Mouse (Mus musculus): ENCODE data around the gene Celf2.

Celf2 gene

DNA sequence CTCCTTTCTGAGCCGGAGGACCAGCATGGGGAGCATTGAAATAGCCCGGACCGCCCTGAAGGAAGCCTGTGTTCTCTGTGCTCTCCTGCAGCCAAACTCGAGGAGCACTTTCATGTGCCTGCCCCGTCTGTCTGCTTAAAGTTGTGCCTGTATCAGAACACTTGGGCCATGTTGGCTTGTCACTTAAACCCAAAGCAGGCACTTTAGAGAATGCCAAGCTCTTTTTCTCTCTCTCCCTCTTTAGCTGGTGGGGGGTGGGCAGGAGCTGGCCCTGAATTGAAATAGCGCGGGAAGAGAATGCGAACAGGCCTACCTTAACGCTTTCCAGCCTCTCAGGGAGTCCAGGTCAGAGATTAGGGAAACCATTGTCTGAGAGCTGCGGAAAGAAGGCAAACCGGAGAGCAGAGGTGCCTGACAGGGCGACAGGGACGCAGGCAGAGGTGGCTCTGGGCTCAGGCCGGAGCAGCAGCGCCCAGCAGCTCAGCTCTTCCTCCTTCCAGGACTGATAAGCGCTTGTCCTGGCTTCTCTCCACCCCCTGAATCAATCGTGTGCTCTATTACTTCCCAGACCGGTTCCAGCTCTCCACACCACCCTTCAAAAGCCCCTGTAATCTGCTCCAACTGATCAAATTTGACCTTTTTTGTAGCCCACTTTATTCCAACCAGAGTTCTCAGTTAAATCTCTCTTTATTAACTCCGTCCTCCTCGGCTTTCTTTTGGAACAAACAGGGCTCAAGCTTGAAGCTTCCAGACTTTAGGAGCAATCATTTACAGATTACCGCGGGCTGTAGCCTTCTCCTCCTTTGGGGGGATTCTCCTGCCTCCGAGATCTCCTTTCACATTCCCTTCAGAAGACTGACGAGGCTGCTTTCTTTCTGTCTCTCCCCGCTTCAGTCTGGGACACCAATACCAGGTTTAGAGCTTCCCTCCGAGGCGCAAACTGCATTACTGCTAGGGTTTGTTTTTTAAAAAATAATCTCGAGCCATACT lies 428.3 kb downstream of the Celf2 start:
- DNase-seq: peak; percentile 97

DNA sequence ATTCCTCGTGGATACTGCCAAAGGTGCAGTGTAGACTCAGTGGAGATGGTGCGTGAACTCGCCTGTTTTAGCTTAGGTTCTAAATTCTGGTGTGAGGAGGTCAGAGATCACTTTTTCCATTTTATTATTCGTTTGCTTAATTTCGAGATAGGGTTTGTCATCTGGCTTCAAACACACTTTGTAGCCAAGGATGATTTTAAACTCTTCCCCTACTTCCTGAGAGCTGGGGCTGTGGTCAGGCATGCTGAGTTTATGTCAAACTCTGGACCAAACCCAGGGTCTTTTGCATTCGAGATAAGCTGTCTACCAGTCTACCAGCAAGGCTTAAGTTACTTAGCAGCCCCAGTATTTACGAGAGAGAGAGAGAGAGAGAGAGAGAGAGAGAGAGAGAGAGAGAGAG lies 429.3 kb downstream of the Celf2 start:
- peak; percentile 80 for DNase-seq

DNA sequence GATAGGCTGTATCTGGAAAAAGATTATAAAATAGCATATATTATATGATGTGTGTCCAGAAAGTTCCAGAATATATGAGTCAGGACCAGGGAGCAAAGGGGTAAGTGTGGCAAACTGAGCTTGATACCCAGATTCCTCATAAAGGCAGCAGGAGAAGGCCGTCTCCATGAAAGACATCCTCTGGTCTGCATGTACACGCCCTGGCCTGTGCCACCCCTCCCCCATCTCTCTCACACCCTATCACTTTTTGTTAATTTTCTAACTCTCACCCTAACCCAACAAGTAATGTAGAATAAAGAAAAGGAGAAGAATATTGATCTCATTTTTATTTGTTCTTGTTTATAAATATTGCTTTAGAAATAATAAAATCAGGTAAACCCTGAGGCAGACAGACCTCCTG lies 430.0 kb downstream of the Celf2 start:
- DNase-seq: peak; percentile 88

DNA sequence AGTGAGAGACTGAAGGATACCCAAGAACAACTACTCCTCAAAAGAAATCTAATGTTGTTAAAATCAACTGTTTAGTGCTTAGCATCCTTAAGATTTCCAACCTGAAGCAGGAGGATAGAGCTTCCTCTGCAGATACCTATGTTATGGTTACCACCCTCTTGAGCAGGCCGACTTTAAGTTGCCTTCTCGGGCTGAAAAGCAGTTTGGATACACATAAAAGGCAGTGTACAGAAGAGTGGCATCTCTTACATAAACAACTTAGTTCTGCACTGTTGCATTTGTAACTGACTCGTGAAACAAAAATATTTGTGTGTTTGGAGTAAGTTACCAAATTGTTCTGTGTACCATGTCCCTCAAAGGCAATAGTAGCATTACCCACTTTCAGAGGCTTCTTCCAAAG lies 435.6 kb downstream of the Celf2 start:
- no peak for DNase-seq

DNA sequence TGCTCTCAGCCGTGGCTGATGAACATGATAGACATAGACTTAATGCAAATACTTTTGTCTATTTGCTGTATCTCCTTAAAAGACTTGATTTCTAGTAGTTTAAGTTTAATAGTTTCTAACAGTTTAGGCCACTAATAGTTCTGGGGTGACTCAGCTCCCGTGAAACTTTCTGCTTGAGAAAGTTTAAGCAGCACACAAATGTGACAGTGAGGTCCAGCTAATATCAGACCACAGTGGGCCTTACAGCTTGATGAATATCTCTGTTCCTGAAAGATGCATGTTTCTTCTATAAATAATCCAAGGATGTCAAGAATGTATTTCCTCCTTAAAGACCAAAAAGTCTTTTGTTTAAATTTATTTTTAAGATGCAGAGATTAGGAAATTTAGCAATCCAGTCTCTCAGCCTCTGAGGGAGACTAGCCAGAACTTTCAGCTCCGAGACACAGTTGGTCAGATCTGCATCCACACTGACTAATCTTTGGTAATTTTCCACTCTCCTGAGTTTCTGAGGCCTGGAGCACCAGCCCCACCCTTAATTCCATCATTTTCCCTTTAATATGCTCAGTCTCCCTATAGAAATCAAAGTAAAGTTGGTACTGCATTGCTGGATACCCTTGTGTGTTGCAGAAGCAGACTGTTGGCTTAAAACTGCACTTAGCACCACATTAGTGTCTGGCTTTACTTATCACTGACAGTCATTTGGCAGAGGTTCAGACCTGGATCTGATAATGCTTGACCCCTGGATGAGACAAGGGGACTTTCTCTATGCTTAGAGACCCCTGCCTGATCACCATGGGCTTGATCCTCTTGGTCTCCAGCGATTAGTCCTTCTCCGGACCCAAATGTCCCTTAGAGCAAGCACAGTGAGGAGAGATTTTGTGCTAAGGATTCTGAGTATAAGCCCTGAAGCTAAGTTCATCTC lies 436.8 kb downstream of the Celf2 start:
- no peak for DNase-seq

DNA sequence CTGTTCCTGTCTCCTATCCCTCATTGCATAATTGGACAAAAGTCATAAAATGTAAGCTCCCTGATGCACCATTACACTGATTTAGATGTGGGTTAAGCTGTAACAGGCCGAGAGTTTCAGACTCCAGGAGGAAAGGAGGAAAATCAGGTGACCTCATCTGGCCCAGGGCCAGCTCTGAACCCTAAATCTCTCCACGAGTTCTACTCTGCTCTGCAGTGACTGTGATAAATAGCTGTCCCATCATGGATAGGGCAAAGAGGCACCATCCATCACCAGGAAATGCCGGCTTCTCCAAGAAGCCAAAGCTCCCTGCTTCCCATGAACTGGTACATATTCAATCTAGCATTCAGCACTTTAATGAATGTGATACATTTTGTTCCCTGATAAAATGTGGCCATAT lies 439.9 kb downstream of the Celf2 start:
- no peak for DNase-seq

DNA sequence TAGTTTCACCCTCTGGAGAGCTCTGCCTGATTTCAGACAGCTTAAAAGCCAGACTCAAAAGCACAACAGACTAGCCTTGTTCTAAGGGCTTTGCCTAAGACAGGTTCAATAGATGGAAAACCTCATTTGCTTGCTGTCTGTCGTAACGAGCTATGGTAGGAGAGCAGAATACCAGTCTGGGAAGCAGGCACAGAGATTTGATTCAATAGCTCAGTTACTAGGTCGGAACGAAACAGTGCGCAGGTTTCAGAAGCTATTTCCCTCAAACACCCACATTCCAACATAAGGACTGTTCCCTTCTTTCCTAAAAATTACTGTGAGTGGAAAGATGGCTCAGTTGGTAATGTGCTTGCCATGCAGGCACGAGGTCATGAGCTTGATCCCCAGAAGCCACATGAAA lies 441.1 kb downstream of the Celf2 start:
- DNase-seq: no peak

DNA sequence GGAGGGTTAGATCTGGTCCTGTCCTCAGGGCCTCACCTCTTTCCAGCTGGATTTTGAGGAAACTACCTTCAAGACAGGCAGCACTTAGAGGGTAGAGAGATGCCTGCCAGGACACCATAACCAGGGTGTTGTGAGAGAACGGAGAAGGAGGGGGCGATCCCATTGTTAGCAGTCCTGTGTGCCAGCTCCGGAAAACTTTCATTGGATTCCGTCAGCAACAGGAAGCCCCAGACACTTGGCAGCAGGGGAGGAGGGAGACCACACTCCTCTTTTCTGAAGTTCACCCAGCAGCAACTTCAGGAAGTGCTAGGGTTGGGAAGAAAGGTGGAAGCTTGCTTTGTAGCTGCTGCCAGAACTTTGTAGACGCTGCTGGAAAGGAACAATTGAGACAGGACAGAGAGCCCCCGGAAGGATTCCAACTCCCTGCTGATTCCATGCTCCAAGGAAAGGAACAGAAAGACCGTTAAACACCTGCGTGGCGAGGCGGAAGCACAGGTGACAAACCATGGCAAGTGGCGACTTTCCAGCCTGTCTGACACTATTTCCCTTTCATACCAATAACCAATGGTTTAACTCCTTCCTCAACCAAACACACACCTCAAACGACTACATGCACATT lies 445.7 kb downstream of the Celf2 start:
- peak; percentile 92 for DNase-seq

DNA sequence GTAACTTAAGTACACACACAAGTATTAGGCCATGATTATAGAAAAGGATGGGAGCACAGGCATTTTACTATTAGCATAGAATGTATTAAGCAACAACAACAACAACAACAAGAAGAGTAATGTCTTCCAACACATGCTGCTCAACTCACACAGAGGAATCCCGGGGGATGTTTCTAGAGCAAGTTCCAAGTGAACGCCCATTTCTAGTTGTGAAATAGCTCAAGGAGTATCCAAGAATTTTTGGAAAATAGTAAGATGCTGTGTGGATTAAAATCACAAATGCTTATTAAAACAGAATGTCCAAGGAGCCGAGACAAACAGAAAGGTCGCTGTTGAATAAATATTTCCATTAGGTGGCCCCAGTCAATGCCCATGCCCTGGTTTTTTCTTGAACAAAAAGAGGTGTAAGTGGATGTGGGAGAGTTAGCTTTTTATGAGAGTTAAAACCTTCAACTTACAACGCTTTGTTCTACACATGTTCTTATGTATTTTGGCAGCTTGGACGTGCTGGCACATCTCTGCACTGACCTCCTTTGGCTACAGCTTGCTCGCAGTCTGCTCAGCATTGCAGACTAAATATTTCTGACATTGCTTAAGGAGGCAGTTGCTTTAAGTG lies 448.8 kb downstream of the Celf2 start:
- DNase-seq: peak; percentile 95

DNA sequence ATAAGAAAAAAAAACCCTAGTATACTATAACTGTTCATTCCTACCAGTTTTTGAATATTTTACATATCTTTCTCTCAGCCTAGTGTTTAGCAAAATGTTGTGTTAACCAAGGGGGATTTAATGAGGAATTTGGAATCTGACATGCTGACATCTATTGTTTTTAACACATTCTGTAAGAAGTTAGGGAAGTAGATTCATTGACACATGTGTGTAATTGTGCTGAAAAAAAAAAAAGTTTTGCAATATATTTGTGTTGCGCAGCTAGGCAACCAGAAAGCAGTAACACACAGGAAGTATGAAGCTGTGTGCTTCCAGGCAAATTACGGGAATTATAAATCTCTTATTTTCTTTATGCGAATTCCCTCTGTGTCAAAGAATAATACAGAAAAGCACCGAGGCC lies 453.0 kb downstream of the Celf2 start:
- DNase-seq: no peak

DNA sequence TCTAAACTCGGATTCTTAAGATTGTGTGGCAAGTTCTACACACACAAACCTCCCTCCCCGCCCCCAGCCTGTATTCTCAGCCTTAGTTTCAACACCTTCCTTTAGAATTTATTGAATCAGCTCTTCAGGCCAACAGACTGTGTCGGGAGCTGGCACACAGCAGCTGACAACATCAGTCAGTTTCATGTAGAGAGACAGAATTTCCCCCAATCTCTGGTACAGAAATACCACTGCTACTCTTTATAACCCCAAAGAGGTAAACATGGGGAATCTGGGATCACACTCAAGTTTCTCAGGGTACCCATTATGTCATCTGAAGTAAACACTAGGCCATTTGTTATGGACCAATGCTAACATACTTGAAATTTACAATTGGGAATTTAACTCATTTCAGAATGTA lies 453.4 kb downstream of the Celf2 start:
- peak; percentile 90 for DNase-seq

DNA sequence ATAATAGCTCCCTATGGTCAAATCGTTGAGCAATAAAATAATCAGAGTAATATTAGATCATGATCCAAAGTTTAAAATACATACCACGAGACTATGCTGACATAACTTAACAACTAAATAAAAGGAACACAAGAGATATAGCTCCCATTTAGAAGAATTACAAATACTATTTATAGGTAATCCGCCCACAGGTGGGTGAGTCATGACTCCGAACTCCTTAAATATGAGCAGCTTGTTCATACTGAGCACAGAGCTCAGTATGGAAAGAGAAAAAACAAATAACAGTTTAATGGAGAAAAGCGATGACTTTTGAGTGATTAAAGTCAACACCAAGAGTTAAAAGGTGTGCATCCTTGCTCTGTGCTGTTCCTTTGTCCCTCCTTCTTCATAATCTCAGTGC lies 458.3 kb downstream of the Celf2 start:
- DNase-seq: no peak

DNA sequence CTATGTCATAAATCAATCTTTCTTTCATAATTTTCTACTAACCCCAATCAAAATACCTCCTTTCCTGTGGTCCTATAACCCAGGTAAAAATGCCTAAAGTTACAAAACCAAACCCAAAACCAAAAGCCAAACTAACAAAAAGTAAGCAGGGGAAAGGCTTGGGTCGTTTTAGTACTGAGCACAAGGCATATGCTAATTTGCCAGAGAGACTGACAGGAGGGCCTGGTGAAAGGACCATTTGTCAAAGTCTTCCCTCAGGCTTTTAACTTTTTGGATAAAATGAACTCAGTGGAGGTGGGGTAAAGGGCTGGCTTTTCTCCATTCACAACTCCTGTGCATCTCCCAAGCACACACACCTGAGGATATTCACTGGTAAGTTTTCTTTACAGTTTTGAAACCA lies 463.2 kb downstream of the Celf2 start:
- DNase-seq: no peak

DNA sequence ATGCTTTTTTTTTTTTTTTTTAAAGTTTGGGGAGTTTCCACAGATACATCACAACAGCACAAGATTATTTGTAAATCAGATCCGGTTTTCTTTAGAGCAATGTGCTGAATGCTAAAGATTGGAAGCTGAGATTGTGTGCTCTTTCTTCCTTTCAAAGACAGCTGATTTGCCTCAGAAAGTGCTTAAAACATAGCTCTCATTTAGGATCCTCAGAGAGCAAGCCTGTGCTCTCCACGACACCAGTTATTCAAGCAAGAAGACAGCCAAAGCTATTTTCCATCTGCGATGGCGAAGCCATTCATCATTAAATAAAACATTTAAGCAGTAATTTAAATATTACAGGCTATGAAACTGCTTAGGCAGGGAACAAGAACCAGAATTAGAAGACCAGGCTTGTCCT lies 463.8 kb downstream of the Celf2 start:
- no peak for DNase-seq

DNA sequence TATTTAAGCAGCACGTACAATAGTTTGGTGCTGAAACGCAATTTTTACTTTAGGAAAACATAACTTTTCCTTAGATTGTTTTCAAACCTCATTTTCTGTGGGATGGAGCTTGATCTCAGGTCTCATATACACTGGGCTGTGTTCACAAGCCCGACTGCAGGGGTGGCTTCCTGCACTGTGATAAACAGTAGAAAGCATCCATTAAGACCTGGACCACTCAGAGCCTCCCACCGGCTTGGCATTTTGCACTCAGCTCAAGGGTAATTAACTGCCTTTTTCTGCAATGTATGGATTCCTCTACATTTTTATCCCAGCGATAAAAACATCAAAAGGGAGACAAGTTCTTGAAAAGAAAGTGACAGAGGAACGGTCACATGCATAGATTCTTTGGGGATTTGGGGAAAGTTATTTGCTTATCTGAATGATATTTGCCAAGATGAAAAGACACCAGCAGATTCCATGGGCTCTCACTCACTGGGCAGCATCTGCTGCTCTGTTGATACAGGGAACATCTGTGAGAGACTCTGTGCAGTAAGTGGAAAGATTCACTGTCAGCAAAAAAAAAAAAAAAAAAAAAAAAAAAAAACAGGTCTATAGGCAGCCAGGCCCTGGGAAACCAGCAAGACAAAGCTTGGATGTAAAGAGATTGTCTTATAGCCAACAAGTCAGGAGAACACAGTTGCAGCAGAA lies 465.4 kb downstream of the Celf2 start:
- DNase-seq: no peak

DNA sequence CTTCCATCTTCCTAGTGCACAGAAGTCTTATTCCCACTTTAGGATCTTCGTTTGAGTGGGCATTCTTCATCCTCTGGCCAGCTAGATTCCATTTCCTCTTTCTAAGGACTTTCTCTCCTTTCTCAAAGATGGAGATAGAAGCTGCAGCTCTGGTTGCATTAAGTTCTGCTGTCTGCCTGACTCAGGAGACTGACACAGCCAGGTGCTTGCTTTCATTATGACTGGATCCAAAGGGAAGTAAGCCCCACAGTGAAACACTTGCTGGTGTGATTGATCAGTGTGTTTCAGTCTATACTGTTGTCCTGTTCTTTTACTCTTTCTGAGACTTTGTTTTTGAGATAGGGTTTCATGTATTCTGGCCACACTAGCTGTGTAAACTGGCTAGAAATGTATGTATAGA lies 468.4 kb downstream of the Celf2 start:
- DNase-seq: no peak

DNA sequence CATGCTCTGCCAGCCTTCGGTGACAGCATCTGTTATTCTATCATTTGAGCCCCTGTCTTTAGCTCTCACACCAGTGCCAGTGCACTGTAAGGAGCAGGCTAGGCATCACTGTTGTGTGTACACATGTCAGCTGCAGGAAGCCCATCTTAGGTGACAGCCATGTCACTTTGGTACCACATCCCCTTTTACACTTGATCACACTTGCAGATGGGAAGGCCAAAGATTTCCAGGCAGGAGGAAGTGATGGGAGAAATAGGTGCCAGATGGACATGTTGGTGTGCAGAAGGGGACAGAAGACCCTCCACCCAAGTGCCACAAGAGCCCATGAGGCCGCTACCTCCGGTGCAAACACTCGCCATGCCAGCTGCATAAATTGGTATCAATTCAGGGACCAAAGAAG lies 470.4 kb downstream of the Celf2 start:
- DNase-seq: no peak

DNA sequence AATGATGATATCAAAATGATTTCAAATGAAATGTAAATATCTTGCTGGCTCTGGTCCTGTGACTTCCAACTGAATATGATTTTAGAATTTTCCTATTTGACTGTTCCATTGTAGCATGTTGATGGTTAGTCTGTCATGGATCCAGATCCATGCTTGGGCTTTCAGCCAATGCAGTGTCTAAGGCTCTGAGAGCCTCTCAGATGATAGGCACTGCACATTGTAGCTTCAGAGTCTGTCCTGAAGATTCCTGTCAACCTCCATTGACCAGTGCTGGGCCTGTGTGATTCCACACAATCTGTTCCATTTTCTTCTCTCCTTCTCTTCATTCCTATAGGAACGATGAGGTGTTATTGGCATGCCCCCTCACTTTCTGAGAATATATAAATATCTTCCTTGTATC lies 478.0 kb downstream of the Celf2 start:
- peak; percentile 71 for DNase-seq

DNA sequence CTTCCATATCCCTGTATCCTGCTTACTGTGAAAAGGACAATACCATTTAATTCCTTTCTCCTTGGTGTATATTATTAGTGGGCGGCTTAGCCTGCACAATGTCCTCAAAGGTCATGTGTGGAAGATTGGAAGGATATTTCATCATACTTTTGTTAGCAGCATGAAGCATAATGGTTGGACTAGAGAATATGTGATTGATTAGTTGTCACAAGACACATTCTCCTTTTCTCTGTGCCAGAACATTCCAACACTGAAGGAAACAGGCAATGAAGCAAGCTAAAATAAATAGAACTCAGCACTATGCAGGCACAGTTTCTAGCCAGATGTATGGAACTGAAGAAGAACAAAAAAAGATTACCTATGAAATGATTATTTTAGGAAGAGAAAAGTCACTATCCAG lies 482.6 kb downstream of the Celf2 start:
- DNase-seq: no peak

DNA sequence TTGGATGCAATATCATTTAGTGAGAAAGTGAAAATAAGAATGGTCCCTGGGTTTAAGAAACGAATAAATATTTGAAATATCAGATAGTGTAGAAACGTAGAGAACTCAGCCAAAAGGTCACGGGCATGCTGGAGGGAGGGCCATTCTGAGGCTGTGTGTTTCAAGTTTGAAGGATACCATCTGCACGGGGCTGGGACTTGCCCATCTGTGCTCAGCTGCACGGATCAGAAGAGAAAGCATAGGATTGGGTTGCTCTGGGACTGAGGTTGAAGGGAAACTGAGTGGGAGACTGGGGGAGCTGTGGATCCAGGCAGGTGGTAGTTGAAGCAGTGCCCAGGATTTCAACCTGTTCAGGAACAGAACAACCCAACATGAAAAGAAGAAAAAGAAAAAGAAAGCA lies 483.8 kb downstream of the Celf2 start:
- DNase-seq: peak; percentile 95

DNA sequence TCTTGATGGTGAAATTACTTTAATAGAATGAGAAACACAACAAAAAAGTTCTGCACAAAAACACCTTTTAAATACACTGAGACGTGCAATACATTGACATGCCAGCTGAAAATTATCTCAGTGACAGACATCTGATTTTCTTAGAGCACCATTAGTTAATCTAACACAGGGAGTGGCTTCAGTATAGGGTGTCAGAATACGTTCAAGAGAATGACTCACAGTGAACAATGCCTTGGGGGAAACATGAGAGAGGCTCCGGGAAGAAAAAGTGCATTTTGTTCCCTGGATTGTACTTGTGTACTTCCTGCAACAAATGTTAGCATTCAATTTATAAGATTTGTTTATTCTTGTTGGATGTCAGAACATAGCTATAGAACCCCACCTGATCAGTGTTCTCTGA lies 487.2 kb downstream of the Celf2 start:
- no peak for DNase-seq

DNA sequence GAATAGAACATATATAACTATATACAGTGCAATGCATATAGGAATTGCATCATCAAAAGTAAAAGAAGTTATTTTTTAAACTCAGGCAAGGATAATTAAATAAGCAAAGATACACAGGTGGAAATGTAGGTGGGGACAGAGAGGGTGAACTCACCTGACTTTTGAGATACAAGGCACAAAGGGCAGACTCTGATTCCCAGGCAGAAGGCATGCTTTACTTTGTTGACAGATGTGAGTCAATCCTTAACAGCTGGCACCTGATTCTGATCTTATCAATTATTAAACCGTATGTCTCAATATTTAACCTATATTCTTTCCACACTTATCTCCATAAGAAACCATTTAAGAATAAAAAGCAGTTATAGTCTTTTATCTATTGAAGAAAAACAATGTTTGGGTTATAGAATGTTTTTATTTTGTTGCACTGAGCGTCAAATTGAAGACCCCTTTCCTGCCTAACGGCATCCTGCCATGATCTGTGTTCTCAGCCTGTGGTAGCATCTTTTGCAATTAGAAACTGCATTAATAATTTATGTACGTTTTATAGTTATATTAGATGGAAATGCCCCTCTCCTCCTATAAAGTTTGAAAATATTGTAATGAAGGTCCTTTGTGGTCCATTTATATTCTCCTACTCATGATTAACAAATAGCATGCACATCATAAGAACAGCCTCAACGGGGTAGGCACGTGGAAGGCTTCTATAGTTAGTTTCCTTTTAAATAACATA lies 491.8 kb downstream of the Celf2 start:
- no peak for DNase-seq
